Mouse (Mus musculus) ovary, postnatal 36 days (tissue): ENCODE measurements around the gene Cbx8.

Experiments
- DNase-seq: peaks from one replicate; pipeline ENCODE4 v3.0.0; 2022; ENCODE audit warnings: low spot score, mixed read lengths

Gene Cbx8

GRCm38 (mm10) chr11:119033874-119034558, 6.8 kb downstream of the Cbx8 start:
- peak; percentile 82 for DNase-seq

GRCm38 (mm10) chr11:119026203-119026602, 14.6 kb downstream of the Cbx8 start:
- no peak for DNase-seq

GRCm38 (mm10) chr11:119024260-119024659, 16.5 kb downstream of the Cbx8 start:
- DNase-seq = no peak

GRCm38 (mm10) chr11:119023616-119023980, 17.2 kb downstream of the Cbx8 start:
- DNase-seq = no peak

GRCm38 (mm10) chr11:119022895-119023615, 17.7 kb downstream of the Cbx8 start, which contains the start of gene Cbx2:
TSS of gene Cbx2 (plus strand) at chr11:119022962.
- DNase-seq = peak; percentile 91

GRCm38 (mm10) chr11:119022068-119022894, 18.5 kb downstream of the Cbx8 start:
- no peak for DNase-seq

- no peak for DNase-seq
Observed at GRCm38 (mm10) chr11:119021180-119021579, 19.6 kb downstream of the Cbx8 start.

GRCm38 (mm10) chr11:119017506-119017905, 23.3 kb downstream of the Cbx8 start:
- no peak for DNase-seq

GRCm38 (mm10) chr11:119014455-119014854, 26.3 kb downstream of the Cbx8 start:
- no peak for DNase-seq

- peak; percentile 38 for DNase-seq
Observed at GRCm38 (mm10) chr11:119007461-119008456, 33.0 kb downstream of the Cbx8 start.

GRCm38 (mm10) chr11:119006462-119006861, 34.3 kb downstream of the Cbx8 start:
- DNase-seq = no peak

GRCm38 (mm10) chr11:119005547-119006275, 35.1 kb downstream of the Cbx8 start:
- DNase-seq = no peak

GRCm38 (mm10) chr11:119001493-119002128, 39.2 kb downstream of the Cbx8 start:
- DNase-seq = no peak

GRCm38 (mm10) chr11:119000877-119001276, 39.9 kb downstream of the Cbx8 start:
- DNase-seq = no peak

- DNase-seq = peak; percentile 39
Observed at GRCm38 (mm10) chr11:118999361-118999804, 41.4 kb downstream of the Cbx8 start.

- peak; percentile 77 for DNase-seq
Observed at GRCm38 (mm10) chr11:118998540-118999265, 42.1 kb downstream of the Cbx8 start.

GRCm38 (mm10) chr11:118997182-118997581, 43.6 kb downstream of the Cbx8 start:
- DNase-seq = no peak

GRCm38 (mm10) chr11:118995448-118995847, 45.3 kb downstream of the Cbx8 start:
- no peak for DNase-seq

- DNase-seq = no peak
Observed at GRCm38 (mm10) chr11:118992781-118993180, 48.0 kb downstream of the Cbx8 start.
